Mouse (Mus musculus) midbrain, embryonic 13.5 days (tissue): ENCODE measurements around the gene Gyg. TPM values are rescaled to one million over a fixed set of nuclear protein-coding genes. Genes with fewer than 3 reads are reported as not detected.

Experiments
- ATAC-seq: fragments of 200-750 bp; cut with Nextera tagmentation; 2 replicates; pipeline ENCODE4 v1.8.0; 2017; ENCODE audit warnings: mild to moderate bottlenecking, moderate TSS enrichment, moderate library complexity
- H3K27ac ChIP-seq: fragments of 300-500 bp; sonication (generic); 2 replicates; pipeline ENCODE4 v1.5.1; 2015; ENCODE audit warnings: inconsistent platforms, mild to moderate bottlenecking, moderate library complexity
- H3K27me3 ChIP-seq: fragments of 300-500 bp; sonication (generic); 2 replicates; pipeline ENCODE4 v1.6.1; 2015; ENCODE audit warnings: mild to moderate bottlenecking, inconsistent platforms
- H3K36me3 ChIP-seq: fragments of 300-500 bp; sonication (generic); 2 replicates; pipeline ENCODE4 v1.6.1; 2015; ENCODE audit warnings: mild to moderate bottlenecking, inconsistent platforms
- H3K4me1 ChIP-seq: fragments of 300-500 bp; sonication (generic); replicated peaks from 2 replicates; pipeline ENCODE4 v1.6.1; 2015; ENCODE audit warnings: inconsistent platforms
- H3K4me2 ChIP-seq: fragments of 300-500 bp; sonication (generic); replicated peaks from 2 replicates; pipeline ENCODE4 v1.6.1; 2015; ENCODE audit warnings: moderate library complexity, mild to moderate bottlenecking, inconsistent platforms
- H3K4me3 ChIP-seq: fragments of 300-500 bp; sonication (generic); replicated peaks from 2 replicates; pipeline ENCODE4 v1.5.1; 2015; ENCODE audit warnings: mild to moderate bottlenecking, inconsistent platforms
- H3K9ac ChIP-seq: fragments of 300-500 bp; sonication (generic); replicated peaks from 2 replicates; pipeline ENCODE4 v1.6.1; 2015; ENCODE audit warnings: mild to moderate bottlenecking, inconsistent platforms
- H3K9me3 ChIP-seq: fragments of 300-500 bp; sonication (generic); 2 replicates; pipeline ENCODE4 v1.6.1; 2016; ENCODE audit warnings: mild to moderate bottlenecking, inconsistent platforms
- WGBS: fragments of 180-500 bp; shearing (Covaris S2); methylation state at CpG from one replicate; pipeline ENCODE4 v1.1.7; 2015; 5-methylcytosine and 5-hydroxymethylcytosine counted together
- polyA plus RNA-seq: library from polyadenylated mRNA; unstranded; fragments of >200 nt; fragmentation: Nextera tagmentation; extraction: Ambion mirVana; gene quantifications from 2 replicates; pipeline ENCODE4 v1.2.1, GENCODE M21; 2015

Gyg gene
- polyA plus RNA-seq, result 24.5 and 25.0 TPM in 2 replicates

DNA sequence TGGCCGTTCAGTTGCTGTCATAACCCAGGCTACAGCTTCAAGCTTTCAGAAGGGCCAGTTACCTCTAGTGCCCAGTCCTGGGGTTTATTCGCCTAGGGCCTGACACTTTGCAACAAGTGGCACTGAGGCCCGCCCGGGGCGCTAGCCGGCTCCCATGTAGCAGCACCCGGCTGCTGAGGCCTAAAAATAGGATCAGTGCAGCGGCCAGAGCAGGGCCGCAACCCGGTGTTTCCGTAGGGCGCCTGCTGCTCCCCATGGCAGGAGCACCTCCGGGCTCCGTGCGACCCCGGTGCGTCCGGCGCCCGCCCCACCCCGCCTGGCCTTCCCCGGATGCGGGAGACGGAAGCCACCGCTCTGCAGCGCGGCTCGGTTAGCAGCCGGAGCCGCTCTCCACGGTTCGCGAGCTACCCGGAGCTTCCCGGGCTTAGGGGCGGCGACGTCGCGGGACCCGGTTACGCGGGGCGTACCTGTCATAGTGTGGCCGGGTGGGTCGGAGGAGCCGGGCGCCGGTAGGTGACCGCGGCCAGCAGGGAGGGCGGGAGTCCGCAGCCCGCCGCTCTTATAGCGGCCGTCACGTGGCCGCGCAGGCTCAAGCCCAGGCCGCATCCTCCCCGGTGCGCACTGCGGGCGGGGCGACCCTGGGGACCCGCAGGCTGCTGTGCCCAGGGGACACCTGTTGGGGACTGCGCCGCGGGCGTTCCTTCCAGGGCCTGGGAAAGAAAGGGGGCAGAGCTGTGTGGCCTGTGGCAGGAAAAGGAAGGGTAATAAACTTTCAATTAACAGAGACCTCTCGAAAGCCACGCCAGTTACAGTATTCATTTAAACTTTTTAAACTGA, at the start of gene Gyg:
Gene Gyg (minus strand): TSS at position 787 of the 837 bp plus-strand sequence.
- WGBS, result under 1% methylated on average over 73 of the region's 73 CpGs
- no peaks in the 10 kb centered on the region for H3K36me3 ChIP-seq
- no peak within 1 kb of the TSS for H3K27ac ChIP-seq
- peaks cover 8% of the 10 kb centered on the region; the same call in 1 of the 2 replicates for H3K4me1 ChIP-seq
- H3K4me2 ChIP-seq, result peak within 1 kb of the TSS; percentile 84
- ATAC-seq, result peak; percentile 94
- peak within 1 kb of the TSS; percentile 56 for H3K4me3 ChIP-seq
- peak within 1 kb of the TSS; percentile 79 for H3K9ac ChIP-seq
- peaks cover 5% of the 10 kb centered on the region; the same call in 1 of the 2 replicates for H3K27me3 ChIP-seq
- H3K9me3 ChIP-seq, result 0 out of 2 replicates have a peak, but pooled peaks cover 2% of the 10 kb centered on the region

DNA sequence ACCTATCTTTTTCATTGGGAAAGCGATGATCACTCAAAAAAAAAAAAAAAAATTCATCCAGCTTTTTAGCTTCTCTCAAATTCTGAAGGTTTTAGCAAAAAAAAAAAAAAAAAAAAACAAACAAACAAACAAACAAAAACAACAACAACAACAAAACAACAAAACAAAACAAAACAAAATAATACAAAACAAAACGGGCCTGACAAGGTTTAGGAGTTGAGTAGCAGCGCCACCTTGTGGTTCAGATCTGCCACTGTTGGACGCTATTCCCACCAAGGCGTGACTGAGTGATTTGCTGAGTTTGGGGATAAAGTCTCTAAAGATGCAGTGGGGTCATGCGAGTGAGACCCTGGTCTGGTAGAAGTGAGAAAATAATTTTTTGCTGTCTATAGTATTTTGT, 43.8 kb upstream of the Gyg start:
- peak; percentile 74 for ATAC-seq
- Histone ChIP-seq H3K9ac (no peak overlapping the region), H3K27me3 (no peaks in the 10 kb centered on the region), H3K4me2 (no peak overlapping the region), H3K27ac (no peak overlapping the region), H3K9me3 (no peaks in the 10 kb centered on the region), H3K4me3 (no peak overlapping the region), H3K36me3 (no peaks in the 10 kb centered on the region), H3K4me1 (no peaks in the 10 kb centered on the region)
- WGBS, result 30% methylated on average over 6 of the region's 6 CpGs

DNA sequence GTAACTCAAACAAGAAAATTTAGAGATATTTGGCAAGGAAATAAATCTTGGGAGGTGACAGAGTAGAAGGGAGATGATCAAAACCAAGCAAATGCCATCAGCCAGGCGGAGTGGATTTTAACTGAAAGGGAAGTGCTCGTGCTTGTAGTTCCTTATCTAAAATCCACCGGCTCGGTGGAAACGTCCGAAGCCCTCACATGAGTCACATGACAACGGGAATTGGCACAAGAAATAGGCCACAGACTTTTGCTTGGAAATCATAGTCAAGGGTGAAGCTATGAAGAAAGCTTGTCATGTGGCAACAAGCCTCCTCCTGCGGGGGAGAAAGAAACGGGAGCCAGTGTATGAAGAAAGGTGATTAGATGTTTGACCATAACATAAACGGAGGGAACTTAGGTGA, 42.8 kb upstream of the Gyg start:
- H3K4me2 ChIP-seq, result no peak overlapping the region
- no peak overlapping the region for H3K9ac ChIP-seq
- H3K4me3 ChIP-seq, result no peak overlapping the region
- no peaks in the 10 kb centered on the region for H3K4me1 ChIP-seq
- H3K27me3 ChIP-seq, result no peaks in the 10 kb centered on the region
- H3K27ac ChIP-seq, result no peak overlapping the region
- ATAC-seq, result no peak
- no peaks in the 10 kb centered on the region for H3K36me3 ChIP-seq
- WGBS, result 92% methylated on average over 10 of the region's 10 CpGs
- no peaks in the 10 kb centered on the region for H3K9me3 ChIP-seq

DNA sequence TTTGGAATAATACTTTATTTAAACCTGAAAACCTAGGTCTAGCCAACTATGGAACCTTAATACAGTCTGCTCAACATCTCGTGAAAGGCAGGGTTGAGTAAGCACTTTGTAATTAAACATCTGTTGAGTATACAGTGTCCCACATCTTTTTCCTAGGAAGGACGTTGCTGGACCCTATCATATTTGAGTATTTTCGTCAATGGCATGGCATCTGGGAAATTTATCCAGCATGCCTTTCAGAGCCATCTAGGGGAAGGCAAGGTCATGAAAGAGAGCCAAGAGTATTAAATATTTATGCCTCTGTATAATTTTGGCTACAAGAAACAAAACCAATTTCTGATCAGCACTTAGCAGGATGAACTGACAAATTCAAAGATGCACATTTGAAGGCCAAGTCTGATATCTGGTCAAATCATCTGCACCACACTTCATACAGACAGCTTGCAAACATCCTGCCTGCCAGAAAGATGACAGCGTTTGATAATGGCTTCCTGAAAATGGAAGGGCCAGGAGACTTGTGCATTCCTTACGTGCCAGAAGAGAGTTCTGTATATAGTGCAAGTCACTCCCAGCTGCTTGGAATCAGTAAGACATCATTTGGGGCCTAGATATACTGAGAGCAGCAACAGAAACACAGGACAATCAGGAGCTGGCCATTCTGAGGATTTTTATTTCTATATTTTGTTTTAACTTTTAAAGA, 34.0 kb upstream of the Gyg start:
- 83% methylated on average over 5 of the region's 5 CpGs for WGBS
- Histone ChIP-seq H3K36me3 (no peaks in the 10 kb centered on the region), H3K9me3 (no peaks in the 10 kb centered on the region), H3K4me2 (no peak overlapping the region), H3K9ac (no peak overlapping the region), H3K4me1 (no peaks in the 10 kb centered on the region), H3K27ac (no peak overlapping the region), H3K4me3 (no peak overlapping the region), H3K27me3 (no peaks in the 10 kb centered on the region)
- no peak for ATAC-seq

DNA sequence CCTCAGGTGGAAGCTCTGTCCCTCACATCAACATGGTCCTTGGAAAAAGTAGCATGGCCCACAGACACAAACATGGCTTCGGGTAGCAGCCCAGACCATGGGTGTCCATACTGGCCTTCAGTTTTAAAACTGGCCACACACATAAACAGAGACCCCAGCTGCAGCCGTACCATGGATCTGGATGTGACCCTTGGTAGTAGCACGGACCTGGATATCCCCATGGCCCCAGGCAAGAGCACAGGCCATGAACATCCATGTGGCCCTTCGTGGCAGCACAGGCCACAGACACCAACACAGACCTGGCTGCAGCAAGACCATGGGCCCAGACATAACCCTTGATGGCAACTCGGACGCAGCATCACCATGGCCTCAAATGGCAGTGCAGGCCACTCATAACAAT, 17.3 kb upstream of the Gyg start:
- H3K27ac ChIP-seq, result no peak overlapping the region
- no peak overlapping the region for H3K4me2 ChIP-seq
- ATAC-seq, result no peak
- no peak overlapping the region for H3K4me3 ChIP-seq
- no peaks in the 10 kb centered on the region for H3K36me3 ChIP-seq
- H3K9me3 ChIP-seq, result no peaks in the 10 kb centered on the region
- WGBS, result 88% methylated on average over 6 of the region's 6 CpGs
- no peaks in the 10 kb centered on the region for H3K4me1 ChIP-seq
- no peaks in the 10 kb centered on the region for H3K27me3 ChIP-seq
- H3K9ac ChIP-seq, result no peak overlapping the region

DNA sequence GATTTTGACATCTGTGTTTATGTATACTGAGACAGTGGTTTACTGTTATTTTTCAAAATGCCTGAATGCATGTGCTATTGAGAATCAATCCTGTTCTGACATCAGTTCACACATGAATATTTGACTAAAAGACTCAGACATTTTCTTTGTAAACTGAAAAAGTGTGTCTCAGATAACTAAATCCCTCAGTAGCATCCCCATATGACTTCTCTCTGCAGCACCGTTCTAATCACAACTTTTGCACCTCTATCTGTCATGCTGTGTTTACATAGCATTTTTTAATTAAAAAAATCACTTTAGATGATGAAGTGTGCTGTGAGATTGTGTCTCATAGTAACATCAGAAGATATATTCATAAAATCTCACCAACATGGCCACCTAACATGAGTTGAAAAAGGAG, 12.4 kb upstream of the Gyg start:
- Histone ChIP-seq H3K27ac (no peak overlapping the region), H3K9ac (no peak overlapping the region), H3K4me1 (no peaks in the 10 kb centered on the region), H3K4me3 (no peak overlapping the region), H3K27me3 (no peaks in the 10 kb centered on the region), H3K9me3 (0 out of 2 replicates have a peak, but pooled peaks cover under 1% of the 10 kb centered on the region), H3K4me2 (no peak overlapping the region), H3K36me3 (no peaks in the 10 kb centered on the region)
- 91% methylated on average over 1 of the region's 1 CpGs for WGBS
- no peak for ATAC-seq

DNA sequence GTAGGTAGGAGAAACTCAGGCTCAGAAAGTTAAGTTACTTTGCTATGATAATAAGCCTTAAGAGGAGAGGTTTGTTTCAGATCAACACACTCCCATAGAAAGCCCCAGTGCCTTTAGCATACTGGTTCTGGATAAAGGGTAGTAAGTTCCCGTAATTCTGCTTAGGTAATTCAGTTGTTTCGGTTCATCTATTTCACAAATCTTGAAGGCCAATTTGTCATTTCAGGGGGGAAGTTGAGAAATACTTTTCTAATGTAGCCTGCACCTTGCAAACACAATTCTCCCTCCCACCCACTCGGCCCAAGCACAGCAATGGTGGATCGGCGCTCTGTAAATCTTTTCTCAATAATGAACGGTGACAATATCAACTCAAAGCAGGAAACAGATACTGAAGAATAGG, 359 bp upstream of the Gyg start:
- no peak for ATAC-seq
- peaks cover 6% of the 10 kb centered on the region; the same call in 1 of the 2 replicates for H3K9me3 ChIP-seq
- H3K27me3 ChIP-seq, result peaks cover 5% of the 10 kb centered on the region; the same call in 1 of the 2 replicates
- H3K4me3 ChIP-seq, result peak overlapping the region; percentile 56; the same call in 1 of the 2 replicates
- H3K4me2 ChIP-seq, result peak overlapping the region; percentile 84
- H3K27ac ChIP-seq, result no peak overlapping the region
- H3K9ac ChIP-seq, result no peak overlapping the region
- H3K36me3 ChIP-seq, result no peaks in the 10 kb centered on the region
- WGBS, result 90% methylated on average over 6 of the region's 6 CpGs
- H3K4me1 ChIP-seq, result peaks cover 8% of the 10 kb centered on the region; the same call in 1 of the 2 replicates

DNA sequence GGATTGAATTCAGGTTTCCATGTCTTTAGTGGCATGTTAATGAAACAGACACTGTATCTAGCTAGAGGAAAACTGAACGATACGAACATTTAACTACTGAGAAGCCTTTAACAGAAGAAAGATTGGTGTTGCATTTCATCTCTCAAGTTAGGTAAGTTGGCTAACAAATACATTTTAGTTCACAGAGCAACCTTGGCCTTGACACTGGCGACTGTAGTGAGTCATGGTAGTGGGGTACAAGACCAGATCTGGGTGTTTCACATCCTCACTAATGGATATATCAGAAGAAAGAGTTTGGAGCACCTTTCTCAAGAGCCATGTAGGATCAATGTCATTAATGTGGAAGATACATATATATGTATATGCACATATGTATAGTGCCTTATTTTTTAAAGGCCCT, 3.5 kb downstream of the Gyg start:
- H3K36me3 ChIP-seq, result no peaks in the 10 kb centered on the region
- 93% methylated on average over 3 of the region's 3 CpGs for WGBS
- ATAC-seq, result no peak

DNA sequence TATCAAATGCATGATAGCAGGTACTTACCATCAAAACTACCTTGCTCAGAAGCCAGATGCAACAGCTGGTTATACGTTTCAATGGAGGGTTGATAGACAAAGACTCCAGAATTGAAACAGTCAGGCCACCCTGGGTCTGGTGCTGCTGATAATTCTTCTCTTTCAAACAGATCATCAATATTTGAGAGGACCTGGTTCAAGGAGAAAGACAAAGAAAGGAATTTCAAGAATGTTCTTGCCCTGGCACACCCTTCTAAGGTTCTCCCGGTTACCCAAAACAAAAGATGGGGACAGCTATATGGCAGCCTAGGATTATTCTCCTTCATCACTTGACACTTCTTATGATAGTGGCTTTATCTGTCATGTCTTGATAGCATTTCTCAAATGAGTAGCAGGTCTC, 4.6 kb downstream of the Gyg start:
- Histone ChIP-seq H3K4me2 (no peak overlapping the region), H3K9ac (no peak overlapping the region), H3K27me3 (no peaks in the 10 kb centered on the region; the same call in 1 of the 2 replicates), H3K9me3 (no peaks in the 10 kb centered on the region), H3K27ac (no peak overlapping the region), H3K36me3 (no peaks in the 10 kb centered on the region), H3K4me1 (peaks cover 14% of the 10 kb centered on the region; the same call in 1 of the 2 replicates), H3K4me3 (no peak overlapping the region)
- WGBS, result 69% methylated on average over 2 of the region's 2 CpGs
- no peak for ATAC-seq

More for the DNA sequence above, 3.5 kb downstream of the Gyg start:
- peaks cover 9% of the 10 kb centered on the region; the same call in 1 of the 2 replicates for H3K4me1 ChIP-seq
- H3K27me3 ChIP-seq, result peaks cover 5% of the 10 kb centered on the region; the same call in 1 of the 2 replicates
- H3K27ac ChIP-seq, result no peak overlapping the region
- no peak overlapping the region for H3K4me2 ChIP-seq
- H3K9me3 ChIP-seq, result no peaks in the 10 kb centered on the region
- H3K9ac ChIP-seq, result no peak overlapping the region
- H3K4me3 ChIP-seq, result no peak overlapping the region

DNA sequence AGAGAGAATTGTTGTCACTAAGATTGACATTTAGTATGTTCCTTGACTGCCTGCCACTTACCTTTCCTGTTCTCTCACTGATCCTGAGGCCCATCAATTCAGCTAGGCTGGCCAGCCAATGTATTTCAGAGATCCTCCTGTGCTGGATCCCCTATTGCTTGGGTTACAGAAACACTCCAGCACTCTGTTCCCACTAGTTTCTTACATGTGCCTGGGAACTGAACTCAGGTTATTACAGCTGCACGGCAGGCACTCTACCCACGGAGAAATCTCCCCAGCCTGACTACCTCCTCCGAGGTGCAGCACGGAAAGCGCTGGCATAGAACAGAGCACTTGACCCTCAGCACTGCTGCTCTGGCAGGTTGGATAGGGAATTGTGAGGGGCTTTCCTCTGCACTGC, 7.5 kb downstream of the Gyg start:
- Histone ChIP-seq H3K27ac (no peak overlapping the region), H3K27me3 (no peaks in the 10 kb centered on the region; the same call in 1 of the 2 replicates), H3K9me3 (no peaks in the 10 kb centered on the region), H3K4me2 (no peak overlapping the region), H3K9ac (no peak overlapping the region), H3K36me3 (no peaks in the 10 kb centered on the region), H3K4me3 (no peak overlapping the region), H3K4me1 (0 out of 2 replicates have a peak, but pooled peaks cover 7% of the 10 kb centered on the region)
- ATAC-seq, result no peak
- WGBS, result 83% methylated on average over 5 of the region's 5 CpGs

DNA sequence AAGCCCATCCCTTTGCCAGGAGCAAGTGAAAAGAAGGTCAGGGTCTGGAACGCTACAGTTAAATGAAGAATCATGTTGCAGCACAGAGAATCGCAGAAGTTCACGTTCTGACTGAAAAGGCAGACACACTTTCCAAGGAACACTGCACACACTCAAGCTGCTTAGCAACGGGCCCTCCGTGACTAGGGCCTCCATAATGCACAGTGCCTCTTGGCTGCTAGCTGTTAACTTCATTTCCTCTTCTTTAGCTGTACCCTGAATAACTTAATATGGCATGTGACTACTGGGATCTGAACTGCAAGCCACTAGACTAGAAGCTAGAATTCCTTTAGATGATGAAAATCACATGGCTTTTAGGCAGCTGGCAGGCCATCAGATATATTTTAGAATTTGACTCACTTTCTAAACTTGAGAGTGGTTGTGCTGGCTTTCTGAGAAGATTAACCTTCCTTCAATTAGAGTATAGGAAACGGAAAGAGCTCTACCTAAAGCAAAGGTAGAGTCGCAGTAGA, 8.2 kb downstream of the Gyg start:
- no peaks in the 10 kb centered on the region for H3K9me3 ChIP-seq
- H3K4me2 ChIP-seq, result no peak overlapping the region
- WGBS, result 33% methylated on average over 7 of the region's 7 CpGs
- H3K36me3 ChIP-seq, result no peaks in the 10 kb centered on the region
- no peak overlapping the region for H3K27ac ChIP-seq
- H3K9ac ChIP-seq, result no peak overlapping the region
- H3K27me3 ChIP-seq, result no peaks in the 10 kb centered on the region; the same call in 1 of the 2 replicates
- no peak overlapping the region for H3K4me3 ChIP-seq
- ATAC-seq, result peak; percentile 77
- H3K4me1 ChIP-seq, result 0 out of 2 replicates have a peak, but pooled peaks cover 7% of the 10 kb centered on the region

DNA sequence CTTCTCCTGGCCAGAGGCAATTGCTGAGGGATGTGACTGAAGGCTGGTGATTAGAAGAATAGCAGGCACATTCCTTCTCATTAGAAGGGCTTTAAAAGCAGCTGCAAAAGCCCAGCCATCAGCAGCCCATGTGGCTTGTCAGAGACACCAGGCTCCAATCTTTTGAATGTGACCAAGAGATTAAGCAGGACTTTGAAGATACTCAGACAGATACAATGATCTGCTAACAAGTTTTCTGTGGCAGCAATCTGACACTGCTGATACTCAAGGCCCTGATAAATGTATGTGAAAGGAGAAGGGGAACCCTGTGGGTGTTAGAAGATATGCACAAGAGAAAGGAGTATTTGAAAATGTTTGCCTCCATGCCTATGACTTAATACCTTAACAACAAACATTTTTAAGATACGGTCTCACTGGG, 9.4 kb downstream of the Gyg start:
- ATAC-seq, result no peak
- Histone ChIP-seq H3K4me3 (no peak overlapping the region), H3K36me3 (no peaks in the 10 kb centered on the region), H3K4me1 (0 out of 2 replicates have a peak, but pooled peaks cover 7% of the 10 kb centered on the region), H3K9me3 (no peaks in the 10 kb centered on the region), H3K4me2 (no peak overlapping the region), H3K27ac (no peak overlapping the region), H3K27me3 (no peaks in the 10 kb centered on the region; the same call in 1 of the 2 replicates), H3K9ac (no peak overlapping the region)
- WGBS, result 27% methylated on average over 1 of the region's 1 CpGs
